Mouse (Mus musculus) liver, embryonic 14.5 days (tissue): Measurements from ENCODE around the gene Gm28372.

Source experiments
- CTCF ChIP-seq: IDR thresholded peaks from 2 replicates; pipeline ENCODE4 v1.5.1; 2016; ENCODE audit warnings: antibody characterized with exemption, low read depth, control low read depth
- EP300 ChIP-seq: IDR thresholded peaks from 2 replicates; pipeline ENCODE4 v1.6.1; 2016; ENCODE audit warnings: antibody characterized with exemption, low read depth

GRCm38 (mm10) chr2:130439840-130440480 lies 34.9 kb downstream of the Gm28372 start:
- TF ChIP-seq CTCF (no peak), EP300 (no peak)
